Mouse (Mus musculus) stomach, postnatal 0 days (tissue): Measurements from ENCODE around the gene Shisal2b. TPM values are rescaled to one million over a fixed set of nuclear protein-coding genes. Genes with fewer than 3 reads are reported as not detected.

ENCODE experiments used
- ATAC-seq: fragments of 200-750 bp; cut with Nextera tagmentation; 2 replicates; pipeline ENCODE4 v1.8.0; 2017; ENCODE audit not compliant: low FRiP score, low TSS enrichment
- DNase-seq: peaks from one replicate; pipeline ENCODE4 v3.0.0-alpha.2; 2016; ENCODE audit warnings: low spot score
- H3K27ac ChIP-seq: fragments of 300-500 bp; sonication (generic); replicated peaks from 2 replicates; pipeline ENCODE4 v1.5.1; 2014; ENCODE audit warnings: mild to moderate bottlenecking, control low read depth
- H3K27me3 ChIP-seq: fragments of 300-500 bp; sonication (generic); 2 replicates; pipeline ENCODE4 v1.6.1; 2014; ENCODE audit warnings: low read length; ENCODE audit not compliant: control insufficient read depth, insufficient read depth
- H3K36me3 ChIP-seq: fragments of 300-500 bp; sonication (generic); 2 replicates; pipeline ENCODE4 v1.6.1; 2014; ENCODE audit warnings: low read length, mixed read lengths; ENCODE audit not compliant: control insufficient read depth, insufficient read depth
- H3K4me1 ChIP-seq: fragments of 300-500 bp; sonication (generic); replicated peaks from 2 replicates; pipeline ENCODE4 v1.6.1; 2014; ENCODE audit warnings: antibody characterized with exemption; ENCODE audit not compliant: control insufficient read depth, insufficient read depth
- H3K4me2 ChIP-seq: fragments of 300-500 bp; sonication (generic); replicated peaks from 2 replicates; pipeline ENCODE4 v1.6.1; 2014; ENCODE audit warnings: low read depth, mild to moderate bottlenecking, control low read depth, moderate library complexity
- H3K4me3 ChIP-seq: fragments of 300-500 bp; sonication (generic); 2 replicates; pipeline ENCODE4 v1.5.1; 2014; ENCODE audit warnings: low read depth, low read length, control low read depth
- H3K9ac ChIP-seq: fragments of 300-500 bp; sonication (generic); 2 replicates; pipeline ENCODE4 v1.6.1; 2014; ENCODE audit warnings: mild to moderate bottlenecking, low read length, control low read depth, mixed read lengths
- H3K9me3 ChIP-seq: fragments of 300-500 bp; sonication (generic); 2 replicates; pipeline ENCODE4 v1.6.1; 2016; ENCODE audit warnings: low read length; ENCODE audit not compliant: control insufficient read depth
- CTCF ChIP-seq: IDR thresholded peaks from 2 replicates; pipeline ENCODE4 v1.5.1; 2016; ENCODE audit warnings: antibody characterized with exemption, low read depth, mild to moderate bottlenecking, moderate library complexity
- EP300 ChIP-seq: optimal IDR thresholded peaks from 2 replicates; pipeline ENCODE3; 2016; ENCODE audit warnings: antibody characterized with exemption
- WGBS: fragments of 180-500 bp; shearing (Covaris S2); extraction: QIAGEN DNeasy Blood & Tissue Kit; methylation state at CpG from one replicate; pipeline ENCODE4 v1.1.7; 2014; 5-methylcytosine and 5-hydroxymethylcytosine counted together
- polyA plus RNA-seq: library from polyadenylated mRNA; unstranded; fragments of >200 nt; fragmentation: Nextera tagmentation; extraction: Ambion mirVana; gene quantifications from 2 replicates; pipeline ENCODE4 v1.2.1, GENCODE M21; 2015

Gene Shisal2b
- polyA plus RNA-seq, 1 experiment from 2014 or later, result not detected

GRCm38 (mm10) chr13:104799566-104800182, 64.0 kb downstream of the Shisal2b start:
- TF ChIP-seq CTCF (no peak), EP300 (no peak)
- Histone ChIP-seq H3K4me2 (no peak overlapping the region), H3K4me1 (no peaks in the 10 kb centered on the region), H3K9ac (no peak overlapping the region), H3K27me3 (no peaks in the 10 kb centered on the region), H3K9me3 (no peaks in the 10 kb centered on the region), H3K27ac (no peak overlapping the region), H3K4me3 (no peak overlapping the region), H3K36me3 (peaks cover 3% of the 10 kb centered on the region; the same call in 1 of the 2 replicates)
- 70% methylated on average over 7 of the region's 7 CpGs for WGBS
- DNase-seq, result no peak
- no peak for ATAC-seq

DNA sequence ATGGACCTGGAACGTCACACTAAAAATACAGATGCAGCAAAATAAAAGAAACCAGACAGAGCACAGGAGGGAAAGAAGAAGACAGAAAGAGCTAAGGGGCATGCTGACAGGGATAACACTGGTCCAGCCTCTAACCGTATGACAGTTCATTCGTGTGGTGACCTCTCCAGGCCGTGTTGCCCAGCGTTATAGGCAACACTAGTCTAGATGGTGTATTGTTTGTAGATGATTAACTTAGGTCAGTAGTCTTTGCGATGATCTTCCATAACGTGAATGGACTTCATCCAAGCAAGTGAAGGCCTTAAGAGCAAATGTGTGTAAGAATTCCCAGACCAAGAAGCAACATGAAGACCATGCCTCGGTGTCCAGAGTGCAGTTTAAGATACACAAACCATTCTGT, 64.6 kb downstream of the Shisal2b start:
- H3K27ac ChIP-seq, result no peak overlapping the region
- H3K4me1 ChIP-seq, result no peaks in the 10 kb centered on the region
- no peak for ATAC-seq
- H3K9me3 ChIP-seq, result no peaks in the 10 kb centered on the region
- H3K9ac ChIP-seq, result no peak overlapping the region
- no peak overlapping the region for H3K4me2 ChIP-seq
- no peak for DNase-seq
- H3K4me3 ChIP-seq, result no peak overlapping the region
- no peaks in the 10 kb centered on the region for H3K27me3 ChIP-seq
- 89% methylated on average over 8 of the region's 8 CpGs for WGBS
- peaks cover 3% of the 10 kb centered on the region; the same call in 1 of the 2 replicates for H3K36me3 ChIP-seq
- TF ChIP-seq EP300 (no peak), CTCF (no peak)

Other genes with a start within 250 kb of the Shisal2b start
- 11.3 and 14.0 TPM in 2 replicates for gene Srek1ip1, start 71.4 kb downstream of the Shisal2b start, polyA plus RNA-seq
- gene Cwc27, start 46.8 kb downstream of the Shisal2b start, polyA plus RNA-seq, result 14.7 and 16.3 TPM in 2 replicates
- gene Rgs7bp, start 191.0 kb upstream of the Shisal2b start, polyA plus RNA-seq, result 1.5 and 1.8 TPM in 2 replicates
- gene 4933425L06Rik, start 218.2 kb upstream of the Shisal2b start, polyA plus RNA-seq, result not detected in 2 replicates